Mouse (Mus musculus) thymus, postnatal 10 days (tissue): ENCODE measurements around the gene Olfr611.
"Not testable (repeated sequence)": the region's sequence is repeated elsewhere in the genome, so short reads cannot be mapped to it uniquely, and the experiment has no call there.

Experiments used
- DNase-seq, 2 experiments: peaks; one replicate each; pipeline ENCODE4 v3.0.0; 2021; ENCODE audit warnings: low spot score in 2 of 2

Gene Olfr611

DNA sequence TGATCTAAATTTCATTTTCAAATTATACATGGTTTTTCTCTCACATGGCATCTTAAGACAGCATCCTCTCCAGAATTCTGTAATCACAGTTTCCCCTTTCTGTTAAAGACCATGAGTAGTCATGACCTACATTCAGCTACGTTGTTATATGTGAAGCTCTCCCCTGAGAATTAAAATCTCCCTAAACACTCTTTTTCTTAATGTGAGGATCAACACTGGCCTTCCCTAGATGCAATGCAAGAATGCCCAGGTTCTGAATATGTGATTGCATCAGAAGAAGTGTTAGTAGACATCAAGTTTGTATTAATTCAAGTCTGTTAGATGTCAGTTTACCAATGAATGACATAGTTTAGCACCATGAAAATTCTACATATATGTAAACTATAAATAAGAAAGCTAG lies at the start of gene Olfr611:
Gene Olfr611, minus strand, starts transcription at position 101 of the 400 bp plus-strand sequence.
- not testable (repeated sequence) for DNase-seq

- no peak for DNase-seq
These were observed 48.4 kb upstream of the Olfr611 start, which contains the start of gene Olfr616 for GRCm38 (mm10) chr7:103569043-103569442. Gene Olfr616, minus strand, starts transcription at chr7:103569143.

GRCm38 (mm10) chr7:103555779-103556178 lies 35.1 kb upstream of the Olfr611 start, which contains the start of gene Olfr615:
Gene Olfr615, plus strand, starts transcription at chr7:103556079.
- DNase-seq: no peak

DNA sequence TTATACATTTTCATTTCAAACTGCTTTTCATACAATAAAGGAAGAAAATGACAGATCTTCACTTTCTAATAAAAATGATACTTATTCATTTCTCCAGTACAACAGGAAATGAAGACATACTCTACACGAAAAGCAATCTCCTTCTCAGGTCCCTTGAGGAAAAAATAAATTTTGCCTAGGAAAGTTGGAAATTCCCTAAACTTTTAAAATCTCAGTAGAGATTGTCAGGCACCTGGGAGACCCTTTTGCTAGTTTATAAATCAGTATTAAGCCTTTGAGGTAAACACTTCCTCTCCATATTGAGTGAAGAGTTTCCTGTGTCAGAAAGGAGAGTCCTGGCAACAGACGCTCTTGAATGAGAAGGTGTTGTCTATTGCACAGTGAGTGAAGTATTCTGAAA lies 27.1 kb upstream of the Olfr611 start, which contains the start of gene Olfr613:
Gene Olfr613, plus strand, starts transcription at position 301 of the 400 bp plus-strand sequence.
- DNase-seq: no peak

- DNase-seq: not testable (repeated sequence)
These were observed 22.0 kb upstream of the Olfr611 start, which contains the start of gene Olfr612 for GRCm38 (mm10) chr7:103542617-103543016. Gene Olfr612, minus strand, starts transcription at chr7:103542717.

GRCm38 (mm10) chr7:103512022-103512421 lies 8.6 kb downstream of the Olfr611 start, which contains the start of gene Olfr610:
Gene Olfr610, minus strand, starts transcription at chr7:103512122.
- no peak for DNase-seq

GRCm38 (mm10) chr7:103497962-103498361 lies 22.7 kb downstream of the Olfr611 start, which contains the start of gene Olfr609:
Gene Olfr609, minus strand, starts transcription at chr7:103498062.
- no peak for DNase-seq

DNA sequence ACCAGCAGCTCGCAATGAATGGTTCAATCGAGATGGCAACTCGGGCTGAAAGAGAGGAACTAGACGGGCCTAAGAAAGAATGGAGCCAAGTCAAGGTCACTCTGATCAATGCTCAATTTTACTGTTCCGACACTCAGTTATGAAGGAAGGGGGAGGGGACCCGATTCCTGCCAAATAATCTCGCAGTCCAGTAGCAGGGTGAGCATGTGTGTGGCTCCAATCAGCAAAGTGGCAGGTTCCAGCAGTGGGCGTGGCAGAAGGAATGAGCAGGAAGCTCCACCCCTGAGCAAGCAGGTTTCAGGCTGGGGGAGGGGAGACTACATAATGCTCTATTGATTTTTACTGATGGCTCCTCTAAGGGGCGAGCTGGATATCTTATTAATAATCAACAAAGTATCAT lies 43.5 kb downstream of the Olfr611 start:
- DNase-seq: not testable (repeated sequence)

DNA sequence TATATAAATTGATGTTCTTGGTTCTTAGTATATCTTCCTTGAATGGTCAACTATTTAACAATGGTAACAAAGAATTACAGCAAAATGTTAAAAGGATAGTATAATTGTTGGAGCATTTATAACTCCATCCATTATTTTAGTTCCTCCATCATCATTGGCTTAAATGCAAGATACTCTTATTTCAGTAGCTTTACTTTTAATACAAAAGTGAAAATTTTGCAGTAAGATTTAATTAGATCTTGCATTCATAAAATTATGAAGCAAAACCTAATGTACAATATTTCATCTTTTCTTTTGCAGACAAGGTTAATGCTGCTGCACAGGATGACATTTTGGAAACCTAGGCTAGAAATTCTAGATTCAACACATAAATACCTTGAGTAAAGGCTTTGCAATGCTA lies 51.1 kb downstream of the Olfr611 start, which contains the start of gene Olfr608:
Gene Olfr608, plus strand, starts transcription at position 301 of the 400 bp plus-strand sequence.
- DNase-seq: no peak
